Mouse (Mus musculus) lung, embryonic 16.5 days (tissue): ENCODE results near the gene Taf5. TPM values are rescaled to one million over a fixed set of nuclear protein-coding genes. Genes with fewer than 3 reads are reported as not detected.
A peak's percentile ranks its signal among the peaks of the same experiment; 100 is the strongest.

Experiments used
- ATAC-seq: fragments of 200-750 bp; cut with Nextera tagmentation; 2 replicates; pipeline ENCODE4 v1.8.0; 2017; ENCODE audit warnings: low read depth, mild to moderate bottlenecking, moderate library complexity
- H3K27ac ChIP-seq: fragments of 300-500 bp; sonication (generic); 2 replicates; pipeline ENCODE4 v1.5.1; 2014; ENCODE audit warnings: mild to moderate bottlenecking, control low read depth, low read length
- H3K27me3 ChIP-seq: fragments of 300-500 bp; sonication (generic); 2 replicates; pipeline ENCODE4 v1.6.1; 2014; ENCODE audit warnings: low read depth, low read length, mixed read lengths; ENCODE audit not compliant: control insufficient read depth, insufficient read depth
- H3K36me3 ChIP-seq: fragments of 300-500 bp; sonication (generic); 2 replicates; pipeline ENCODE4 v1.6.1; 2014; ENCODE audit warnings: low read length; ENCODE audit not compliant: control insufficient read depth, insufficient read depth
- H3K4me1 ChIP-seq: fragments of 300-500 bp; sonication (generic); replicated peaks from 2 replicates; pipeline ENCODE4 v1.6.1; 2014; ENCODE audit warnings: low read length, mixed read lengths; ENCODE audit not compliant: control insufficient read depth, insufficient read depth
- H3K4me2 ChIP-seq: fragments of 300-500 bp; sonication (generic); 2 replicates; pipeline ENCODE4 v1.6.1; 2014; ENCODE audit warnings: low read depth, low read length, control low read depth
- H3K4me3 ChIP-seq: fragments of 300-500 bp; sonication (generic); 2 replicates; pipeline ENCODE4 v1.5.1; 2014; ENCODE audit warnings: mild to moderate bottlenecking, low read length, control low read depth
- H3K9ac ChIP-seq: fragments of 300-500 bp; sonication (generic); 2 replicates; pipeline ENCODE4 v1.6.1; 2014; ENCODE audit warnings: low read length, control low read depth
- H3K9me3 ChIP-seq: fragments of 300-500 bp; sonication (generic); 2 replicates; pipeline ENCODE4 v1.6.1; 2016; ENCODE audit warnings: low read length; ENCODE audit not compliant: control insufficient read depth
- WGBS: fragments of 180-500 bp; shearing (Covaris S2); extraction: QIAGEN DNeasy Blood & Tissue Kit; methylation state at CpG from one replicate; pipeline ENCODE4 v1.1.7; 2014; 5-methylcytosine and 5-hydroxymethylcytosine counted together
- polyA plus RNA-seq: library from polyadenylated mRNA; unstranded; fragments of >200 nt; fragmentation: Nextera tagmentation; extraction: Ambion mirVana; gene quantifications from 2 replicates; pipeline ENCODE4 v1.2.1, GENCODE M21; 2015

Gene Taf5
- polyA plus RNA-seq, 1 experiment from 2014 or later = 4.5 TPM

GRCm38 (mm10) chr19:47090550-47091156, 23.1 kb downstream of the Taf5 start, which contains the start of the genes Usmg5 and Pdcd11:
Gene Usmg5 (minus strand): TSS chr19:47090647.
Gene Pdcd11 (plus strand): TSS chr19:47090768.
- ATAC-seq = peak; percentile 99
- Histone ChIP-seq H3K4me2 (peak within 1 kb of the TSS; percentile 81), H3K9ac (peak within 1 kb of the TSS; percentile 98), H3K9me3 (no peaks in the 10 kb centered on the region), H3K4me3 (peak within 1 kb of the TSS; percentile 90), H3K4me1 (peaks cover 9% of the 10 kb centered on the region), H3K36me3 (peaks cover 11% of the 10 kb centered on the region), H3K27ac (peak within 1 kb of the TSS; percentile 84), H3K27me3 (no peaks in the 10 kb centered on the region)
- under 1% methylated on average over 56 of the region's 56 CpGs for WGBS

DNA sequence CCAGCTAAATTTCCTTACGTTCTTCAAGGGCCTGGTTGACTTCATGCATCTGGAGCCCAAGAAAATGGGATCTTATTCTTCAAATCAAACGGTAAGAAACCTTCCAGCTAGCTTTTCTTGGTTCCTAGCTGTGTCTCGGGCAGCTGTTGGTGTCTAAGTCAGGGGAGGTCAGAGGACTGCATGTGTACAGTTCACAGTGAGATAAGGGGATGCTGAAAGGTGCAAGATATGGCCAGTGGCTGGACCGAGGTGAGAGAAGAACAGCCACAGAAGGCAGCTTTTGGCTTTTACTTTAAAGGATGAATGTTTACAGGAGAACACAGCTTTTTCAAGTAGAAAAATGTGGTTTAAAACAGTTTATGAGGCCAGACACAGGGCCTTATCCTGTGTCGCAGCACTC, 33.5 kb downstream of the Taf5 start:
- no peak overlapping the region for H3K4me2 ChIP-seq
- no peak for ATAC-seq
- no peaks in the 10 kb centered on the region for H3K27me3 ChIP-seq
- no peak overlapping the region for H3K27ac ChIP-seq
- WGBS = 89% methylated on average over 5 of the region's 5 CpGs
- no peak overlapping the region for H3K9ac ChIP-seq
- H3K36me3 ChIP-seq = peaks cover 50% of the 10 kb centered on the region
- no peaks in the 10 kb centered on the region for H3K9me3 ChIP-seq
- no peaks in the 10 kb centered on the region for H3K4me1 ChIP-seq
- no peak overlapping the region for H3K4me3 ChIP-seq

GRCm38 (mm10) chr19:47104641-47105271, 37.2 kb downstream of the Taf5 start:
- WGBS = 90% methylated on average over 9 of the region's 9 CpGs
- Histone ChIP-seq H3K4me2 (no peak overlapping the region), H3K36me3 (peaks cover 54% of the 10 kb centered on the region), H3K9ac (no peak overlapping the region), H3K9me3 (no peaks in the 10 kb centered on the region), H3K27ac (no peak overlapping the region), H3K27me3 (no peaks in the 10 kb centered on the region), H3K4me3 (no peak overlapping the region), H3K4me1 (no peaks in the 10 kb centered on the region)
- no peak for ATAC-seq

DNA sequence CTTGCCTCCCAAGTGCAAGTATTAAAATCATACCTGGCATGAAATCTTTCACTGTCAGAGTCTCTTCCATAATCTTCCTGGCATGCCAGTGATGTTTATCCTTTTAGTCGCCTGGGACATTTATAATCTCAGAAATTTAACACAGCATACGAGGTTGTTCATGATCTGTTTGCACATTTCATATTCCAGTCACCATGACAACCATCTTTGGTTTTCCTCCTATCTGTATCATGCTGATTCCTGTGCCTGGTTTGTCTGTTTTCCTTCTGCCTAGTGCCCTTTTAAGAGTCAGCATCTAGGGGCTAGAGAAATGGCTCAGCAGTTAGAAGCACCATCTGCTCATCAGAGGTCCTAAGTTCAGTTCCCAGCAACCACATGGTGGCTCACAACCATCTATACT, 51.1 kb downstream of the Taf5 start:
- Histone ChIP-seq H3K4me3 (no peak overlapping the region), H3K9me3 (no peaks in the 10 kb centered on the region), H3K27ac (no peak overlapping the region), H3K4me1 (no peaks in the 10 kb centered on the region), H3K9ac (no peak overlapping the region), H3K27me3 (no peaks in the 10 kb centered on the region), H3K4me2 (no peak overlapping the region), H3K36me3 (peaks cover 28% of the 10 kb centered on the region)
- no peak for ATAC-seq
- WGBS = 61% methylated on average over 2 of the region's 2 CpGs

GRCm38 (mm10) chr19:47121054-47121453, 53.5 kb downstream of the Taf5 start:
- no peaks in the 10 kb centered on the region for H3K27me3 ChIP-seq
- no peak for ATAC-seq
- no peak overlapping the region for H3K9ac ChIP-seq
- no peaks in the 10 kb centered on the region for H3K4me1 ChIP-seq
- no peaks in the 10 kb centered on the region for H3K9me3 ChIP-seq
- no peak overlapping the region for H3K4me3 ChIP-seq
- 26% methylated on average over 4 of the region's 4 CpGs for WGBS
- H3K4me2 ChIP-seq = no peak overlapping the region
- no peak overlapping the region for H3K27ac ChIP-seq
- peaks cover 24% of the 10 kb centered on the region for H3K36me3 ChIP-seq

GRCm38 (mm10) chr19:47122802-47123201, 55.3 kb downstream of the Taf5 start:
- Histone ChIP-seq H3K9me3 (no peaks in the 10 kb centered on the region), H3K4me2 (no peak overlapping the region), H3K36me3 (peaks cover 28% of the 10 kb centered on the region), H3K27me3 (no peaks in the 10 kb centered on the region), H3K4me1 (no peaks in the 10 kb centered on the region), H3K4me3 (no peak overlapping the region), H3K27ac (no peak overlapping the region), H3K9ac (no peak overlapping the region)
- ATAC-seq = no peak
- WGBS = 28% methylated on average over 2 of the region's 2 CpGs

DNA sequence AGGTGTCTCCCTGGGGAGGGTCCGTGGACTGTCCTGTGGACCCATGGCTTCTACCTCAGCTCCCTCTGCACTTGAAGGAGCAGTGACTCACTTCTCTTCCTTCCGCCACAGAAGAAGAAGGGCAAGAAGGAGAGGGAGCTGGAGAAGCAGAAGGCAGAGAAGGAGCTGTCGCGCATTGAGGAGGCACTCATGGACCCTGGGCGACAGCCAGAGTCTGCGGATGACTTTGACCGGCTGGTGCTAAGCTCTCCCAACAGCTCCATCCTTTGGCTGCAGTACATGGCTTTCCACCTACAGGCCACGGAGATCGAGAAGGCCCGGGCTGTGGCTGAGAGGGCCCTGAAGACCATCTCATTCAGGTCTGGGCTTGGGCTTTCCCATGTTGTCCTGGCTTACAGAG, 60.6 kb downstream of the Taf5 start:
- no peaks in the 10 kb centered on the region for H3K4me1 ChIP-seq
- no peak for ATAC-seq

GRCm38 (mm10) chr19:47128835-47129234, 61.3 kb downstream of the Taf5 start:
- Histone ChIP-seq H3K36me3 (peaks cover 53% of the 10 kb centered on the region), H3K9ac (no peak overlapping the region), H3K4me1 (no peaks in the 10 kb centered on the region), H3K27me3 (no peaks in the 10 kb centered on the region), H3K9me3 (no peaks in the 10 kb centered on the region), H3K27ac (no peak overlapping the region), H3K4me3 (no peak overlapping the region), H3K4me2 (no peak overlapping the region)
- WGBS = 86% methylated on average over 11 of the region's 11 CpGs
- no peak for ATAC-seq

More for the DNA sequence above, 60.6 kb downstream of the Taf5 start:
- H3K36me3 ChIP-seq = peaks cover 48% of the 10 kb centered on the region
- no peaks in the 10 kb centered on the region for H3K27me3 ChIP-seq
- H3K9ac ChIP-seq = no peak overlapping the region
- H3K9me3 ChIP-seq = no peaks in the 10 kb centered on the region
- no peak overlapping the region for H3K27ac ChIP-seq
- H3K4me2 ChIP-seq = no peak overlapping the region
- 89% methylated on average over 9 of the region's 10 CpGs for WGBS
- H3K4me3 ChIP-seq = no peak overlapping the region

DNA sequence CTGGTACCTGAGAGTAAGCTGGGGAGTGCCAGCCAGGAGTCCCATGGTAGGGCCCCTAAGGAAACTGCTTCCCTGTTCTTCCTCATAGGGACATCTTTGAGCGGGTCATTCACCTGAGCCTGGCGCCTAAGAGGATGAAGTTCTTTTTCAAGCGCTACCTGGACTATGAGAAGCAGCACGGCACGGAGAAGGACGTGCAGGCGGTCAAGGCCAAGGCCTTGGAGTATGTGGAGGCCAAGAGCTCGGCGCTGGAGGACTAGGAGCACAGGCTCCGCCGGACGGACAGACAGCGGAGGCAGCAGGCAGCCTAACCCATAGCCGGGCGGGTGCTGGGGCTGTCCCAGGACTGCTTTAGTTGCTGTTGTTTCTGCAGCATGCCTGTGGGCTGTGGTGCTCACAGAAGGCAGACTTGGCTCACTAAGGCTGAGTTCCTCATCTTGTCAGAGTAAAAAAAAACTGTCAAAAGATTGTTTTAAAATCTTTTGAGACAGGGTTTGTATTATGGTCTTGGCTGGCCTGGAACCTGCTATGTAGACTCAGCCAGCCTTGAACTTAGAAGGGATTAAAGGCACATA, 63.1 kb downstream of the Taf5 start:
- Histone ChIP-seq H3K4me2 (no peak overlapping the region), H3K9me3 (no peaks in the 10 kb centered on the region), H3K9ac (no peak overlapping the region), H3K36me3 (peaks cover 50% of the 10 kb centered on the region), H3K27ac (no peak overlapping the region), H3K27me3 (no peaks in the 10 kb centered on the region), H3K4me3 (no peak overlapping the region), H3K4me1 (no peaks in the 10 kb centered on the region)
- WGBS = 96% methylated on average over 15 of the region's 15 CpGs
- ATAC-seq = no peak
